15 mouse cellular contexts compared by ENCODE assay signal in the genomic region with DNA sequence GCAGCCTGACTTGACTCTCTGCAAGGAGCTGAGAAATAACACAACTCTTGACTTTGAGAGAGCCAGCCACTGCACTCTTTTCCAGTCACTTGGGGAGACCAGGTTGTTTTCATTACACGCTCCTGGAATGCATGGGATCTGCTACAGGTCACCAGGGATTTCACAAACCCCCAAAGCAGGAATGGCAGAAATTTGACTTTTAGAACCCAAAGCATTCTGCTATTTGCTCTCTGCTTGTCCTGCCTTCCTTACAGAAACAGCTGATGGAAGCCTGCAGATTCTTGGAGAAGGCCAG.
A peak's percentile ranks its signal among the peaks of the same experiment; 100 is the strongest.
DNase-seq lines count a peak whose midpoint lies in the region; ATAC-seq and TF ChIP-seq lines count a peak whose summit lies in the region.
"Had no signal": no experiment of that assay in that cellular context is flagged by ENCODE, and none has a peak within 500 bp of the region (broad histone marks: within the 10 kb centered on the region; RNA-seq: fewer than 3 reads in every experiment).

No protein-coding gene starts in this region.

- H3K27me3 ChIP-seq in hindbrain, embryonic 10.5 days (ENCODE audit: insufficient read depth, poor library complexity, severe bottlenecking), result no peaks in the 10 kb centered on the region
- H3K27me3 ChIP-seq in hindbrain, embryonic 16.5 days (replicated peaks; ENCODE audit: control insufficient read depth, insufficient read depth, low read length), result no peaks in the 10 kb centered on the region
- no peaks in the 10 kb centered on the region for H3K27me3 ChIP-seq in thymus, adult 2 months (ENCODE audit: control insufficient read depth, insufficient read depth, low read length)
- H3K27me3 ChIP-seq: hindbrain, embryonic 12.5 days; liver, embryonic 15.5 days; megakaryocyte, embryonic 14.5 days had no signal

- H3K4me3 ChIP-seq in hindbrain, embryonic 10.5 days, result no peak overlapping the region
- H3K4me3 ChIP-seq in hindbrain, embryonic 16.5 days (ENCODE audit: low read length), result no peak overlapping the region
- H3K4me3 ChIP-seq in thymus, adult 2 months (ENCODE audit: control insufficient read depth, insufficient read depth, low read length), result no peak overlapping the region
- H3K4me3 ChIP-seq: hindbrain, embryonic 12.5 days; left cerebral cortex, adult 2 months; liver, embryonic 15.5 days; megakaryocyte, embryonic 14.5 days had no signal

- no peaks in the 10 kb centered on the region for H3K9me3 ChIP-seq in hindbrain, embryonic 10.5 days
- no peaks in the 10 kb centered on the region for H3K9me3 ChIP-seq in hindbrain, embryonic 16.5 days (ENCODE audit: control insufficient read depth, low read length)
- H3K9me3 ChIP-seq: hindbrain, embryonic 12.5 days; liver, embryonic 15.5 days; megakaryocyte, embryonic 14.5 days had no signal

- H3K27ac ChIP-seq in hindbrain, embryonic 10.5 days, result peak overlapping the region; percentile 57
- no peak overlapping the region for H3K27ac ChIP-seq in hindbrain, embryonic 16.5 days (ENCODE audit: low read depth, low read length)
- no peak overlapping the region for H3K27ac ChIP-seq in thymus, adult 2 months (ENCODE audit: control insufficient read depth, insufficient read depth, low read length)
- H3K27ac ChIP-seq: hindbrain, embryonic 12.5 days; left cerebral cortex, adult 2 months; liver, embryonic 15.5 days had no signal

- TF ChIP-seq CTCF in thymus, adult 2 months (IDR thresholded peaks at IDR 0.05; ENCODE audit: borderline replicate concordance, control insufficient read depth, extremely low read depth, insufficient read depth, low read length, poor library complexity), result no peak

- TF ChIP-seq POLR2A in thymus, adult 2 months (IDR thresholded peaks at IDR 0.05; ENCODE audit: control insufficient read depth, extremely low read depth, insufficient read depth, low read length, poor library complexity), result no peak

- 79% methylated on average over 1 of the region's 1 CpGs for WGBS in hindbrain, embryonic 10.5 days
- WGBS in hindbrain, embryonic 16.5 days, result 60% methylated on average over 1 of the region's 1 CpGs
- WGBS in thymus, adult 2 months, result 91% methylated on average over 1 of the region's 1 CpGs

- H3K4me1 ChIP-seq in hindbrain, embryonic 10.5 days (replicated peaks), result peaks cover 12% of the 10 kb centered on the region
- no peaks in the 10 kb centered on the region for H3K4me1 ChIP-seq in hindbrain, embryonic 16.5 days (ENCODE audit: control insufficient read depth, insufficient read depth, low read depth, low read length)
- no peaks in the 10 kb centered on the region for H3K4me1 ChIP-seq in thymus, adult 2 months (replicated peaks; ENCODE audit: control insufficient read depth, insufficient read depth, low read length)
- H3K4me1 ChIP-seq: liver, embryonic 15.5 days; megakaryocyte, embryonic 14.5 days had no signal

- H3K4me2 ChIP-seq in hindbrain, embryonic 16.5 days (ENCODE audit: low read length), result no peak overlapping the region
- H3K4me2 ChIP-seq: hindbrain, embryonic 12.5 days; liver, embryonic 15.5 days had no signal

- H3K9ac ChIP-seq in hindbrain, embryonic 16.5 days (ENCODE audit: low read depth, low read length), result no peak overlapping the region
- H3K9ac ChIP-seq: hindbrain, embryonic 12.5 days; liver, embryonic 15.5 days had no signal

- no peaks in the 10 kb centered on the region for H3K36me3 ChIP-seq in hindbrain, embryonic 10.5 days
- H3K36me3 ChIP-seq in hindbrain, embryonic 16.5 days (ENCODE audit: control insufficient read depth, insufficient read depth, low read length), result no peaks in the 10 kb centered on the region
- no peaks in the 10 kb centered on the region for H3K36me3 ChIP-seq in thymus, adult 2 months (ENCODE audit: control insufficient read depth, insufficient read depth, low read length)
- H3K36me3 ChIP-seq: hindbrain, embryonic 12.5 days; liver, embryonic 15.5 days had no signal

- peak; percentile 47 for DNase-seq in embryo, embryonic 10 days (ENCODE audit: low spot score)
- DNase-seq in embryo, embryonic 9.5 days (ENCODE audit: extremely low spot score), result no peak
- DNase-seq in hindbrain, embryonic 10.5 days (ENCODE audit: low spot score), result peak; percentile 33
- peak; percentile 51 for DNase-seq in embryo, embryonic 10.5 days (ENCODE audit: low spot score)
- DNase-seq in hindlimb bud, embryonic 11.5 days (ENCODE audit: extremely low spot score, low read depth, low spot score), result peak; percentile 20
- no peak for DNase-seq in layer of hippocampus, adult 9-11 months
- DNase-seq in thymus, adult 2 months, result no peak
- DNase-seq: adrenal gland, postnatal 25 days; cerebellum, postnatal 36 days; kidney, postnatal 25 days had no signal

- ATAC-seq in hindbrain, embryonic 16.5 days, result no peak

Comparison
In these comparisons a context has a peak if more than half of its experiments do, and no peak if none do; other contexts are left out.
1. DNase-seq: peak in embryo, embryonic 10 days (single experiment), hindbrain, embryonic 10.5 days (single experiment), embryo, embryonic 10.5 days (single experiment) and hindlimb bud, embryonic 11.5 days (single experiment); none in embryo, embryonic 9.5 days (single experiment), layer of hippocampus, adult 9-11 months (single experiment) and thymus, adult 2 months (single experiment).